Mouse (Mus musculus): Measurements from ENCODE around the gene St8sia1.

Gene St8sia1

GRCm38 (mm10) chr6:142911263-142911662 lies 53.0 kb downstream of the St8sia1 start:
- in situ Hi-C loops (cut with MboI, MseI): loop anchor here (5.0 kb wide), 1 partner anchor 34 kb away; no protein-coding TSS in a partner anchor

- in situ Hi-C loops (cut with MboI, MseI): loop anchor here (5.0 kb wide), 1 partner anchor 33 kb away; no protein-coding TSS in a partner anchor
These were observed 53.5 kb downstream of the St8sia1 start for GRCm38 (mm10) chr6:142910721-142911120.

- in situ Hi-C loops (cut with MboI, MseI): loop anchor here (5.0 kb wide), 1 partner anchor 32 kb away; no protein-coding TSS in a partner anchor
These were observed 54.5 kb downstream of the St8sia1 start for GRCm38 (mm10) chr6:142909771-142910105.

- in situ Hi-C loops (cut with MboI, MseI): no loop called here
These were observed 55.1 kb downstream of the St8sia1 start for GRCm38 (mm10) chr6:142908911-142909770.

GRCm38 (mm10) chr6:142908412-142908811 lies 55.8 kb downstream of the St8sia1 start:
- in situ Hi-C loops (cut with MboI, MseI): no loop called here

GRCm38 (mm10) chr6:142895371-142895770 lies 68.9 kb downstream of the St8sia1 start:
- in situ Hi-C loops (cut with MboI, MseI): no loop called here

- in situ Hi-C loops (cut with MboI, MseI): no loop called here
These were observed 70.5 kb downstream of the St8sia1 start for GRCm38 (mm10) chr6:142893716-142894115.

GRCm38 (mm10) chr6:142890321-142890720 lies 73.9 kb downstream of the St8sia1 start:
- in situ Hi-C loops (cut with MboI, MseI): no loop called here

- in situ Hi-C loops (cut with MboI, MseI): no loop called here
These were observed 75.1 kb downstream of the St8sia1 start for GRCm38 (mm10) chr6:142888970-142889740.

GRCm38 (mm10) chr6:142888346-142888745 lies 75.9 kb downstream of the St8sia1 start:
- in situ Hi-C loops (cut with MboI, MseI): no loop called here

GRCm38 (mm10) chr6:142887375-142887774 lies 76.9 kb downstream of the St8sia1 start:
- in situ Hi-C loops (cut with MboI, MseI): no loop called here

- in situ Hi-C loops (cut with MboI, MseI): no loop called here
These were observed 78.7 kb downstream of the St8sia1 start for GRCm38 (mm10) chr6:142885364-142886154.

- in situ Hi-C loops (cut with MboI, MseI): no loop called here
These were observed 80.1 kb downstream of the St8sia1 start for GRCm38 (mm10) chr6:142884128-142884527.

GRCm38 (mm10) chr6:142880849-142881470 lies 83.3 kb downstream of the St8sia1 start:
- in situ Hi-C loops (cut with MboI, MseI): no loop called here

GRCm38 (mm10) chr6:142878744-142879701 lies 85.2 kb downstream of the St8sia1 start:
- in situ Hi-C loops (cut with MboI, MseI): loop anchor here (5.0 kb wide), 1 partner anchor 33 kb away; no protein-coding TSS in a partner anchor

- in situ Hi-C loops (cut with MboI, MseI): loop anchor here (5.0 kb wide), 1 partner anchor 35 kb away; no protein-coding TSS in a partner anchor
These were observed 87.0 kb downstream of the St8sia1 start for GRCm38 (mm10) chr6:142877221-142877620.

- in situ Hi-C loops (cut with MboI, MseI): loop anchor here (5.0 kb wide), 1 partner anchor 36 kb away; no protein-coding TSS in a partner anchor
These were observed 87.9 kb downstream of the St8sia1 start for GRCm38 (mm10) chr6:142876279-142876899.

GRCm38 (mm10) chr6:142873795-142874563 lies 90.3 kb downstream of the St8sia1 start:
- in situ Hi-C loops (cut with MboI, MseI): loop anchor here (5.0 kb wide), 1 partner anchor 78 kb away; no protein-coding TSS in a partner anchor

All from T-helper 1 cell (primary cell).